Mouse (Mus musculus) embryonic stem cell, embryonic (primary cell): ENCODE results near the gene Mfrp.
"Not testable (repeated sequence)": the region's sequence is repeated elsewhere in the genome, so short reads cannot be mapped to it uniquely, and the experiment has no call there.

Experiments used
- CTCF ChIA-PET, 4 experiments: fragments of 300-600 bp in 2 of 4; fragments of 350-600 bp in 2 of 4; sonication (Branson Sonifier 250); formaldehyde crosslinking; loops; one replicate each; lab custom pipeline; 2022; ENCODE audit warnings: inconsistent platforms in 2 of 4; lab: Charles Lee
- POLR2A ChIA-PET, 4 experiments: fragments of 300-600 bp in 2 of 4; fragments of 350-600 bp in 2 of 4; sonication (Branson Sonifier 250); formaldehyde crosslinking; loops; one replicate each; lab custom pipeline; 2022; ENCODE audit warnings: antibody characterized with exemption in 4 of 4, inconsistent platforms in 1 of 4; lab: Charles Lee

The Mfrp gene

GRCm38 (mm10) chr9:44107557-44108179 is 6.1 kb downstream of the Mfrp start:
- CTCF ChIA-PET, result interaction anchor here (0.7 to 5.6 kb wide), 13 partner anchors 8 to 313 kb away, joined by 3 to 35 read pairs (median 4); no protein-coding TSS in a partner anchor
- POLR2A ChIA-PET, result interaction anchor here in 1 of 4 experiments (0.6 to 3.2 kb wide), 6 partner anchors 10 to 1855 kb away, joined by 3 to 10 read pairs (median 4); partner anchors contain the start of gene H2afx

GRCm38 (mm10) chr9:44108269-44109055 is 6.9 kb downstream of the Mfrp start:
- ChIA-PET POLR2A (interaction anchor here in 3 of 4 experiments (0.9 to 3.2 kb wide), 19 partner anchors 8 to 245 kb away, joined by 3 to 10 read pairs (median 3); partner anchors contain the start of genes Cbl (in 1 of the 3) and H2afx (in 1 of the 3)), CTCF (interaction anchor here (0.5 to 5.6 kb wide), 56 partner anchors 8 to 513 kb away, joined by 3 to 42 read pairs (median 5); partner anchors contain the start of genes Cbl (in 1 of the 4), Ccdc84 (in 1 of the 4), Hmbs (in 1 of the 4) and Mcam (in 1 of the 4))

GRCm38 (mm10) chr9:44109360-44110095 is 8.0 kb downstream of the Mfrp start:
- CTCF ChIA-PET, result interaction anchor here (0.5 to 5.6 kb wide), 68 partner anchors 8 to 512 kb away, joined by 3 to 42 read pairs (median 5); partner anchors contain the start of genes Cbl (in 1 of the 4), Ccdc84 (in 1 of the 4), Hmbs (in 1 of the 4) and Mcam (in 1 of the 4)
- POLR2A ChIA-PET, result interaction anchor here in 3 of 4 experiments (0.6 to 3.2 kb wide), 33 partner anchors 8 to 575 kb away, joined by 3 to 10 read pairs (median 3); partner anchors contain the start of genes H2afx (in 2 of the 3), Bcl9l (in 1 of the 3), Cbl (in 1 of the 3) and Trappc4 (in 1 of the 3)

GRCm38 (mm10) chr9:44111909-44112308 is 10.4 kb downstream of the Mfrp start:
- POLR2A ChIA-PET, CTCF ChIA-PET: not testable (repeated sequence)

GRCm38 (mm10) chr9:44113105-44113789 is 11.7 kb downstream of the Mfrp start, which contains the start of the genes Gm49380 and Rnf26:
Gene Gm49380, minus strand, starts transcription at chr9:44113500.
Gene Rnf26, minus strand, starts transcription at chr9:44113517.
- ChIA-PET CTCF (interaction anchor here (0.6 to 5.2 kb wide), 6 partner anchors 11 to 340 kb away, joined by 3 to 50 read pairs (median 4); no protein-coding TSS in a partner anchor), POLR2A (interaction anchor here in 3 of 4 experiments (0.8 to 2.0 kb wide), 22 partner anchors 9 to 248 kb away, joined by 3 to 11 read pairs (median 4); partner anchors contain the start of genes Cbl (in 2 of the 3), H2afx (in 2 of the 3) and Vps11 (in 2 of the 3))

- ChIA-PET POLR2A (interaction anchor here (0.6 to 2.4 kb wide), 24 partner anchors 10 to 986 kb away, joined by 3 to 11 read pairs (median 4); partner anchors contain the start of genes H2afx (in 3 of the 4), Cbl (in 2 of the 4) and Vps11 (in 1 of the 4)), CTCF (interaction anchor here (0.6 to 5.2 kb wide), 12 partner anchors 10 to 130 kb away, joined by 3 to 50 read pairs (median 4); partner anchors contain the start of gene Cbl (in 1 of the 4))
These were observed 12.9 kb downstream of the Mfrp start for GRCm38 (mm10) chr9:44114453-44114852.

- CTCF ChIA-PET, result interaction anchor here (0.5 to 5.2 kb wide), 51 partner anchors 8 to 885 kb away, joined by 3 to 50 read pairs (median 4); partner anchors contain the start of genes C1qtnf5 (in 3 of the 4), Cbl (in 2 of the 4), Usp2 (in 2 of the 4) and Hinfp (in 1 of the 4)
- POLR2A ChIA-PET, result interaction anchor here in 3 of 4 experiments (0.6 to 2.4 kb wide), 16 partner anchors 11 to 1223 kb away, joined by 3 to 8 read pairs (median 4); partner anchors contain the start of genes Cbl (in 1 of the 3), H2afx (in 1 of the 3), Hyou1 (in 1 of the 3) and Mcam (in 1 of the 3)
These were observed 14.1 kb downstream of the Mfrp start for GRCm38 (mm10) chr9:44115599-44115998.

- CTCF ChIA-PET, result interaction anchor here (0.5 to 5.2 kb wide), 60 partner anchors 8 to 886 kb away, joined by 3 to 50 read pairs (median 4); partner anchors contain the start of genes C1qtnf5 (in 3 of the 4), Cbl (in 2 of the 4), Mfrp (in 2 of the 4) and Usp2 (in 2 of the 4)
- POLR2A ChIA-PET, result interaction anchor here (0.6 to 2.4 kb wide), 20 partner anchors 10 to 303 kb away, joined by 3 to 8 read pairs (median 4); partner anchors contain the start of genes Cbl (in 1 of the 4), H2afx (in 1 of the 4), Hyou1 (in 1 of the 4) and Mcam (in 1 of the 4)
These were observed 14.7 kb downstream of the Mfrp start for GRCm38 (mm10) chr9:44116182-44116581.

GRCm38 (mm10) chr9:44119011-44119410 is 17.5 kb downstream of the Mfrp start:
- ChIA-PET CTCF (interaction anchor here (0.6 to 3.2 kb wide), 43 partner anchors 8 to 1601 kb away, joined by 3 to 27 read pairs (median 4); partner anchors contain the start of genes Usp2 (in 2 of the 4), C1qtnf5 (in 1 of the 4), Cbl (in 1 of the 4) and Hyou1 (in 1 of the 4)), POLR2A (interaction anchor here in 3 of 4 experiments (0.7 to 1.7 kb wide), 10 partner anchors 10 to 536 kb away, joined by 3 to 6 read pairs (median 3); partner anchors contain the start of genes H2afx (in 1 of the 3), Upk2 (in 1 of the 3) and Vps11 (in 1 of the 3))

- ChIA-PET CTCF (interaction anchor here (0.6 to 3.2 kb wide), 27 partner anchors 8 to 527 kb away, joined by 3 to 27 read pairs (median 4); partner anchors contain the start of genes C1qtnf5 (in 1 of the 4), Cbl (in 1 of the 4), Hyou1 (in 1 of the 4) and Nlrx1 (in 1 of the 4)), POLR2A (interaction anchor here in 2 of 4 experiments (1.0 to 1.7 kb wide), 9 partner anchors 9 to 334 kb away, joined by 3 to 6 read pairs (median 3); partner anchors contain the start of genes H2afx (in 1 of the 2) and Upk2 (in 1 of the 2))
These were observed 18.5 kb downstream of the Mfrp start for GRCm38 (mm10) chr9:44119948-44120465.

GRCm38 (mm10) chr9:44124317-44124716 is 22.8 kb downstream of the Mfrp start:
- POLR2A ChIA-PET, result interaction anchor here (0.6 to 4.4 kb wide), 20 partner anchors 11 to 391 kb away, joined by 3 to 20 read pairs (median 4); partner anchors contain the start of genes Cbl (in 2 of the 4), Ccdc84 (in 1 of the 4), H2afx (in 1 of the 4) and Hinfp (in 1 of the 4)
- CTCF ChIA-PET, result interaction anchor here (0.6 to 3.0 kb wide), 49 partner anchors 8 to 532 kb away, joined by 3 to 13 read pairs (median 5); partner anchors contain the start of genes Mcam (in 2 of the 4), C1qtnf5 (in 1 of the 4), Cbl (in 1 of the 4) and H2afx (in 1 of the 4)

- CTCF ChIA-PET, result interaction anchor here (0.6 to 3.0 kb wide), 44 partner anchors 8 to 574 kb away, joined by 3 to 13 read pairs (median 5); partner anchors contain the start of genes Mcam (in 2 of the 4), C1qtnf5 (in 1 of the 4), Cbl (in 1 of the 4) and Nlrx1 (in 1 of the 4)
- POLR2A ChIA-PET, result interaction anchor here (0.6 to 4.4 kb wide), 17 partner anchors 10 to 390 kb away, joined by 3 to 20 read pairs (median 4); partner anchors contain the start of genes Cbl (in 2 of the 4), Ccdc84 (in 1 of the 4), Hinfp (in 1 of the 4) and Hmbs (in 1 of the 4)
These were observed 23.5 kb downstream of the Mfrp start for GRCm38 (mm10) chr9:44125026-44125425.

GRCm38 (mm10) chr9:44125546-44126428 is 24.3 kb downstream of the Mfrp start:
- POLR2A ChIA-PET, result interaction anchor here in 3 of 4 experiments (0.6 to 11.4 kb wide), 13 partner anchors 10 to 285 kb away, joined by 3 to 104 read pairs (median 5); partner anchors contain the start of genes H2afx (in 2 of the 3) and Cbl (in 1 of the 3)
- CTCF ChIA-PET, result interaction anchor here (0.6 to 3.0 kb wide), 18 partner anchors 9 to 573 kb away, joined by 3 to 12 read pairs (median 5); partner anchors contain the start of genes Nlrx1 (in 1 of the 4) and Vps11 (in 1 of the 4)
